Mouse (Mus musculus): ENCODE measurements at regions not wholly inside any gene's neighbourhood (a gene's known extent, or its start where the extent isn't known, plus 50 kb on each side); places are given as distances from the start of the nearest gene placed in this dataset.

GRCm38 (mm10) chr8:75291921-75292320 is 78.2 kb downstream of the Rasd2 start:
- WGBS (ENCODE audit: insufficient replicate concordance) = 74% methylated on average over 3 of the region's 3 CpGs
- H3K4me2 ChIP-seq (ENCODE audit: low read depth, low read length) = no peak overlapping the region

GRCm38 (mm10) chr8:75289933-75290332 is 76.2 kb downstream of the Rasd2 start:
- no peak overlapping the region for H3K4me3 ChIP-seq (ENCODE audit: low read depth, low read length)
- H3K27ac ChIP-seq (ENCODE audit: low read depth) = no peak overlapping the region
- H3K4me1 ChIP-seq (ENCODE audit: insufficient read depth) = no peaks in the 10 kb centered on the region
- TF ChIP-seq EP300 (IDR thresholded peaks at IDR 0.05; ENCODE audit: low read depth) (no peak), CTCF (IDR thresholded peaks at IDR 0.05; ENCODE audit: low read depth) (no peak)
- ATAC-seq = no peak
- DNase-seq = no peak
- H3K9me3 ChIP-seq (ENCODE audit: low read length) = no peaks in the 10 kb centered on the region
- no peaks in the 10 kb centered on the region for H3K27me3 ChIP-seq (ENCODE audit: insufficient read depth, low read length)
- no peak overlapping the region for H3K9ac ChIP-seq (replicated peaks)
- WGBS (ENCODE audit: insufficient replicate concordance) = 80% methylated on average over 8 of the region's 8 CpGs
- H3K36me3 ChIP-seq (replicated peaks; ENCODE audit: insufficient read depth, low read length) = no peaks in the 10 kb centered on the region
- no peak overlapping the region for H3K4me2 ChIP-seq (ENCODE audit: low read depth, low read length)

More at GRCm38 (mm10) chr8:75291921-75292320, 78.2 kb downstream of the Rasd2 start:
- Histone ChIP-seq H3K9ac (replicated peaks) (no peak overlapping the region), H3K4me3 (ENCODE audit: low read depth, low read length) (no peak overlapping the region), H3K27ac (ENCODE audit: low read depth) (no peak overlapping the region), H3K27me3 (ENCODE audit: insufficient read depth, low read length) (no peaks in the 10 kb centered on the region), H3K9me3 (ENCODE audit: low read length) (no peaks in the 10 kb centered on the region), H3K4me1 (ENCODE audit: insufficient read depth) (no peaks in the 10 kb centered on the region), H3K36me3 (replicated peaks; ENCODE audit: insufficient read depth, low read length) (no peaks in the 10 kb centered on the region)
- no peak for ATAC-seq
- DNase-seq = no peak
- TF ChIP-seq EP300 (IDR thresholded peaks at IDR 0.05; ENCODE audit: low read depth) (no peak), CTCF (IDR thresholded peaks at IDR 0.05; ENCODE audit: low read depth) (no peak)

Measured in liver, postnatal 0 days (tissue).